Mouse (Mus musculus): Measurements from ENCODE around the gene Hoxb6. TPM values are rescaled to one million over a fixed set of nuclear protein-coding genes. Genes with fewer than 3 reads are reported as not detected.
A peak's percentile ranks its signal among the peaks of the same experiment; 100 is the strongest.

The Hoxb6 gene
- polyA plus RNA-seq, 1 experiment from 2014 or later = not detected

GRCm38 (mm10) chr11:96311520-96312417 is 19.5 kb downstream of the Hoxb6 start:
- Histone ChIP-seq H3K4me3 (replicated peaks; ENCODE audit: low read length) (no peak overlapping the region), H3K4me2 (ENCODE audit: low read length) (no peak overlapping the region), H3K9me3 (ENCODE audit: control insufficient read depth, low read length) (no peaks in the 10 kb centered on the region), H3K9ac (replicated peaks; ENCODE audit: low read depth, low read length) (no peak overlapping the region), H3K27me3 (replicated peaks; ENCODE audit: control insufficient read depth, insufficient read depth, low read length) (peaks cover 96% of the 10 kb centered on the region), H3K36me3 (ENCODE audit: control insufficient read depth, insufficient read depth) (no peaks in the 10 kb centered on the region), H3K4me1 (replicated peaks; ENCODE audit: control insufficient read depth, insufficient read depth, low read length) (no peaks in the 10 kb centered on the region), H3K27ac (ENCODE audit: low read length) (no peak overlapping the region)
- ATAC-seq = no peak
- 1% methylated on average over 31 of the region's 31 CpGs for WGBS

GRCm38 (mm10) chr11:96313134-96313533 is 20.9 kb downstream of the Hoxb6 start:
- Histone ChIP-seq H3K9me3 (ENCODE audit: control insufficient read depth, low read length) (no peaks in the 10 kb centered on the region), H3K36me3 (ENCODE audit: control insufficient read depth, insufficient read depth) (no peaks in the 10 kb centered on the region), H3K27ac (ENCODE audit: low read length) (no peak overlapping the region), H3K4me3 (replicated peaks; ENCODE audit: low read length) (no peak overlapping the region), H3K4me1 (replicated peaks; ENCODE audit: control insufficient read depth, insufficient read depth, low read length) (no peaks in the 10 kb centered on the region), H3K27me3 (replicated peaks; ENCODE audit: control insufficient read depth, insufficient read depth, low read length) (peaks cover 96% of the 10 kb centered on the region), H3K9ac (replicated peaks; ENCODE audit: low read depth, low read length) (no peak overlapping the region), H3K4me2 (ENCODE audit: low read length) (no peak overlapping the region)
- no peak for ATAC-seq
- WGBS = 22% methylated on average over 2 of the region's 2 CpGs

- H3K4me3 ChIP-seq (replicated peaks; ENCODE audit: low read length) = no peak overlapping the region
- H3K9me3 ChIP-seq (ENCODE audit: control insufficient read depth, low read length) = no peaks in the 10 kb centered on the region
- 6% methylated on average over 12 of the region's 12 CpGs for WGBS
- peaks cover 96% of the 10 kb centered on the region for H3K27me3 ChIP-seq (replicated peaks; ENCODE audit: control insufficient read depth, insufficient read depth, low read length)
- no peaks in the 10 kb centered on the region for H3K4me1 ChIP-seq (replicated peaks; ENCODE audit: control insufficient read depth, insufficient read depth, low read length)
- H3K4me2 ChIP-seq (ENCODE audit: low read length) = no peak overlapping the region
- no peak for ATAC-seq
- no peak overlapping the region for H3K27ac ChIP-seq (ENCODE audit: low read length)
- H3K9ac ChIP-seq (replicated peaks; ENCODE audit: low read depth, low read length) = no peak overlapping the region
- no peaks in the 10 kb centered on the region for H3K36me3 ChIP-seq (ENCODE audit: control insufficient read depth, insufficient read depth)
Measured at GRCm38 (mm10) chr11:96313806-96314428, 21.6 kb downstream of the Hoxb6 start.

- no peaks in the 10 kb centered on the region for H3K4me1 ChIP-seq (replicated peaks; ENCODE audit: control insufficient read depth, insufficient read depth, low read length)
- H3K4me3 ChIP-seq (replicated peaks; ENCODE audit: low read length) = no peak overlapping the region
- H3K9ac ChIP-seq (replicated peaks; ENCODE audit: low read depth, low read length) = no peak overlapping the region
- WGBS = 2% methylated on average over 34 of the region's 34 CpGs
- ATAC-seq = no peak
- peaks cover 96% of the 10 kb centered on the region for H3K27me3 ChIP-seq (replicated peaks; ENCODE audit: control insufficient read depth, insufficient read depth, low read length)
- no peak overlapping the region for H3K27ac ChIP-seq (ENCODE audit: low read length)
- no peaks in the 10 kb centered on the region for H3K36me3 ChIP-seq (ENCODE audit: control insufficient read depth, insufficient read depth)
- H3K4me2 ChIP-seq (ENCODE audit: low read length) = no peak overlapping the region
- H3K9me3 ChIP-seq (ENCODE audit: control insufficient read depth, low read length) = no peaks in the 10 kb centered on the region
Measured at GRCm38 (mm10) chr11:96314671-96315343, 22.5 kb downstream of the Hoxb6 start.

- no peak overlapping the region for H3K4me3 ChIP-seq (replicated peaks; ENCODE audit: low read length)
- H3K9me3 ChIP-seq (ENCODE audit: control insufficient read depth, low read length) = no peaks in the 10 kb centered on the region
- H3K9ac ChIP-seq (replicated peaks; ENCODE audit: low read depth, low read length) = no peak overlapping the region
- H3K27me3 ChIP-seq (replicated peaks; ENCODE audit: control insufficient read depth, insufficient read depth, low read length) = peaks cover 96% of the 10 kb centered on the region
- no peaks in the 10 kb centered on the region for H3K36me3 ChIP-seq (ENCODE audit: control insufficient read depth, insufficient read depth)
- H3K4me1 ChIP-seq (replicated peaks; ENCODE audit: control insufficient read depth, insufficient read depth, low read length) = no peaks in the 10 kb centered on the region
- under 1% methylated on average over 5 of the region's 5 CpGs for WGBS
- no peak overlapping the region for H3K27ac ChIP-seq (ENCODE audit: low read length)
- no peak for ATAC-seq
- no peak overlapping the region for H3K4me2 ChIP-seq (ENCODE audit: low read length)
Measured at GRCm38 (mm10) chr11:96315344-96315681, 23.0 kb downstream of the Hoxb6 start.

- no peak overlapping the region for H3K27ac ChIP-seq (ENCODE audit: low read length)
- H3K9me3 ChIP-seq (ENCODE audit: control insufficient read depth, low read length) = no peaks in the 10 kb centered on the region
- no peak overlapping the region for H3K4me2 ChIP-seq (ENCODE audit: low read length)
- H3K27me3 ChIP-seq (replicated peaks; ENCODE audit: control insufficient read depth, insufficient read depth, low read length) = peaks cover 95% of the 10 kb centered on the region
- 6% methylated on average over 18 of the region's 18 CpGs for WGBS
- H3K4me1 ChIP-seq (replicated peaks; ENCODE audit: control insufficient read depth, insufficient read depth, low read length) = no peaks in the 10 kb centered on the region
- no peaks in the 10 kb centered on the region for H3K36me3 ChIP-seq (ENCODE audit: control insufficient read depth, insufficient read depth)
- ATAC-seq = no peak
- no peak overlapping the region for H3K9ac ChIP-seq (replicated peaks; ENCODE audit: low read depth, low read length)
- no peak overlapping the region for H3K4me3 ChIP-seq (replicated peaks; ENCODE audit: low read length)
Measured at GRCm38 (mm10) chr11:96316696-96317607, 24.7 kb downstream of the Hoxb6 start.

GRCm38 (mm10) chr11:96317608-96318367 is 25.5 kb downstream of the Hoxb6 start, which contains the start of gene Hoxb4:
Gene Hoxb4 (plus strand): TSS chr11:96318267.
- Histone ChIP-seq H3K4me3 (replicated peaks; ENCODE audit: low read length) (no peak within 1 kb of the TSS), H3K9me3 (ENCODE audit: control insufficient read depth, low read length) (no peaks in the 10 kb centered on the region), H3K36me3 (ENCODE audit: control insufficient read depth, insufficient read depth) (no peaks in the 10 kb centered on the region), H3K9ac (replicated peaks; ENCODE audit: low read depth, low read length) (no peak within 1 kb of the TSS), H3K4me2 (ENCODE audit: low read length) (peak within 1 kb of the TSS; percentile 5; the same call in 1 of the 2 replicates), H3K27ac (ENCODE audit: low read length) (no peak within 1 kb of the TSS), H3K27me3 (replicated peaks; ENCODE audit: control insufficient read depth, insufficient read depth, low read length) (peaks cover 95% of the 10 kb centered on the region), H3K4me1 (replicated peaks; ENCODE audit: control insufficient read depth, insufficient read depth, low read length) (no peaks in the 10 kb centered on the region)
- no peak for ATAC-seq
- whole genome bisulfite sequencing = 2% methylated on average over 28 of the region's 28 CpGs

- no peak overlapping the region for H3K27ac ChIP-seq (ENCODE audit: low read length)
- peaks cover 94% of the 10 kb centered on the region for H3K27me3 ChIP-seq (replicated peaks; ENCODE audit: control insufficient read depth, insufficient read depth, low read length)
- H3K4me2 ChIP-seq (ENCODE audit: low read length) = peak overlapping the region; percentile 5; the same call in 1 of the 2 replicates
- H3K4me3 ChIP-seq (replicated peaks; ENCODE audit: low read length) = no peak overlapping the region
- no peaks in the 10 kb centered on the region for H3K36me3 ChIP-seq (ENCODE audit: control insufficient read depth, insufficient read depth)
- no peaks in the 10 kb centered on the region for H3K4me1 ChIP-seq (replicated peaks; ENCODE audit: control insufficient read depth, insufficient read depth, low read length)
- no peak overlapping the region for H3K9ac ChIP-seq (replicated peaks; ENCODE audit: low read depth, low read length)
- no peak for ATAC-seq
- WGBS = 0% methylated on average over 43 of the region's 45 CpGs
- H3K9me3 ChIP-seq (ENCODE audit: control insufficient read depth, low read length) = no peaks in the 10 kb centered on the region
Measured at GRCm38 (mm10) chr11:96318368-96319070, 26.2 kb downstream of the Hoxb6 start.
